Mouse (Mus musculus): ENCODE results near the gene Olfr878.

Gene Olfr878

GRCm38 (mm10) chr9:37917540-37917939, at the start of gene Olfr878:
Olfr878 (plus strand) TSS chr9:37917840.
- no peak for DNase-seq (ENCODE audit: low spot score in 2 of 2)

- DNase-seq (ENCODE audit: low spot score in 2 of 2), result no peak
These were observed 47.4 kb upstream of the Olfr878 start for GRCm38 (mm10) chr9:37870246-37870645.

GRCm38 (mm10) chr9:37871097-37871496, 46.5 kb upstream of the Olfr878 start:
- DNase-seq (ENCODE audit: low spot score in 2 of 2), result no peak

- DNase-seq (ENCODE audit: low spot score in 2 of 2), result no peak
These were observed 46.1 kb upstream of the Olfr878 start for GRCm38 (mm10) chr9:37871536-37871935.

GRCm38 (mm10) chr9:37890960-37891359, 26.7 kb upstream of the Olfr878 start:
- peak; percentile 21 to 66 for DNase-seq (ENCODE audit: low spot score in 2 of 2)

- DNase-seq (ENCODE audit: low spot score in 2 of 2), result no peak
These were observed 21.0 kb upstream of the Olfr878 start, which contains the start of gene Olfr145 for GRCm38 (mm10) chr9:37896661-37897060. Olfr145 (plus strand) TSS chr9:37896724.

- no peak for DNase-seq (ENCODE audit: low spot score in 2 of 2)
These were observed 12.1 kb upstream of the Olfr878 start for GRCm38 (mm10) chr9:37905555-37905954.

GRCm38 (mm10) chr9:37918018-37918417, 378 bp downstream of the Olfr878 start:
- DNase-seq (ENCODE audit: low spot score in 2 of 2), result no peak

GRCm38 (mm10) chr9:37924194-37924593, 6.6 kb downstream of the Olfr878 start:
- no peak for DNase-seq (ENCODE audit: low spot score in 2 of 2)

- DNase-seq (ENCODE audit: low spot score in 2 of 2), result no peak
These were observed 7.8 kb downstream of the Olfr878 start for GRCm38 (mm10) chr9:37925445-37925844.

- DNase-seq (ENCODE audit: low spot score in 2 of 2), result no peak
These were observed 8.7 kb downstream of the Olfr878 start for GRCm38 (mm10) chr9:37926019-37927013.

- DNase-seq (ENCODE audit: low spot score in 2 of 2), result peak; percentile 66 to 78
These were observed 14.9 kb downstream of the Olfr878 start for GRCm38 (mm10) chr9:37932519-37932918.

GRCm38 (mm10) chr9:37934146-37934545, 16.5 kb downstream of the Olfr878 start:
- DNase-seq (ENCODE audit: low spot score in 2 of 2), result no peak

GRCm38 (mm10) chr9:37941167-37941566, 23.5 kb downstream of the Olfr878 start:
- DNase-seq (ENCODE audit: low spot score in 2 of 2), result peak in 1 of 2 experiments; percentile 25
